Mouse (Mus musculus): ENCODE measurements around the gene Slc47a2.

Slc47a2 gene

GRCm38 (mm10) chr11:61342505-61343420, at the start of gene Slc47a2:
TSS of gene Slc47a2 (minus strand) at chr11:61342860.
- H3K27me3 ChIP-seq (ENCODE audit: control insufficient read depth, insufficient read depth, low read length, poor library complexity, severe bottlenecking) = no peaks in the 10 kb centered on the region
- DNase-seq (ENCODE audit: low read depth, low spot score) = peak; percentile 32
- no peaks in the 10 kb centered on the region for H3K36me3 ChIP-seq (ENCODE audit: control insufficient read depth, insufficient read depth, low read length, poor library complexity, severe bottlenecking)

- Histone ChIP-seq H3K36me3 (ENCODE audit: control insufficient read depth, insufficient read depth, low read length, poor library complexity, severe bottlenecking) (no peaks in the 10 kb centered on the region), H3K27me3 (ENCODE audit: control insufficient read depth, insufficient read depth, low read length, poor library complexity, severe bottlenecking) (no peaks in the 10 kb centered on the region)
- DNase-seq (ENCODE audit: low read depth, low spot score) = no peak
Measured at GRCm38 (mm10) chr11:61388936-61389335, 46.3 kb upstream of the Slc47a2 start.

GRCm38 (mm10) chr11:61388012-61388411, 45.4 kb upstream of the Slc47a2 start:
- no peaks in the 10 kb centered on the region for H3K36me3 ChIP-seq (ENCODE audit: control insufficient read depth, insufficient read depth, low read length, poor library complexity, severe bottlenecking)
- peak; percentile 70 for DNase-seq (ENCODE audit: low read depth, low spot score)
- H3K27me3 ChIP-seq (ENCODE audit: control insufficient read depth, insufficient read depth, low read length, poor library complexity, severe bottlenecking) = no peaks in the 10 kb centered on the region

GRCm38 (mm10) chr11:61387233-61387632, 44.6 kb upstream of the Slc47a2 start:
- DNase-seq (ENCODE audit: low read depth, low spot score) = no peak
- H3K27me3 ChIP-seq (ENCODE audit: control insufficient read depth, insufficient read depth, low read length, poor library complexity, severe bottlenecking) = no peaks in the 10 kb centered on the region
- H3K36me3 ChIP-seq (ENCODE audit: control insufficient read depth, insufficient read depth, low read length, poor library complexity, severe bottlenecking) = no peaks in the 10 kb centered on the region

- Histone ChIP-seq H3K36me3 (ENCODE audit: control insufficient read depth, insufficient read depth, low read length, poor library complexity, severe bottlenecking) (no peaks in the 10 kb centered on the region), H3K27me3 (ENCODE audit: control insufficient read depth, insufficient read depth, low read length, poor library complexity, severe bottlenecking) (no peaks in the 10 kb centered on the region)
- no peak for DNase-seq (ENCODE audit: low read depth, low spot score)
Measured at GRCm38 (mm10) chr11:61385725-61386124, 43.1 kb upstream of the Slc47a2 start.

- DNase-seq (ENCODE audit: low read depth, low spot score) = no peak
- Histone ChIP-seq H3K36me3 (ENCODE audit: control insufficient read depth, insufficient read depth, low read length, poor library complexity, severe bottlenecking) (no peaks in the 10 kb centered on the region), H3K27me3 (ENCODE audit: control insufficient read depth, insufficient read depth, low read length, poor library complexity, severe bottlenecking) (no peaks in the 10 kb centered on the region)
Measured at GRCm38 (mm10) chr11:61381272-61381671, 38.6 kb upstream of the Slc47a2 start.

GRCm38 (mm10) chr11:61378651-61379050, 36.0 kb upstream of the Slc47a2 start:
- DNase-seq (ENCODE audit: low read depth, low spot score) = no peak
- no peaks in the 10 kb centered on the region for H3K36me3 ChIP-seq (ENCODE audit: control insufficient read depth, insufficient read depth, low read length, poor library complexity, severe bottlenecking)
- no peaks in the 10 kb centered on the region for H3K27me3 ChIP-seq (ENCODE audit: control insufficient read depth, insufficient read depth, low read length, poor library complexity, severe bottlenecking)

- Histone ChIP-seq H3K36me3 (ENCODE audit: control insufficient read depth, insufficient read depth, low read length, poor library complexity, severe bottlenecking) (no peaks in the 10 kb centered on the region), H3K27me3 (ENCODE audit: control insufficient read depth, insufficient read depth, low read length, poor library complexity, severe bottlenecking) (no peaks in the 10 kb centered on the region)
- no peak for DNase-seq (ENCODE audit: low read depth, low spot score)
Measured at GRCm38 (mm10) chr11:61377881-61378613, 35.4 kb upstream of the Slc47a2 start, which contains the start of gene Slc47a1. TSS of gene Slc47a1 (minus strand) at chr11:61378345.

- Histone ChIP-seq H3K27me3 (ENCODE audit: control insufficient read depth, insufficient read depth, low read length, poor library complexity, severe bottlenecking) (no peaks in the 10 kb centered on the region), H3K36me3 (ENCODE audit: control insufficient read depth, insufficient read depth, low read length, poor library complexity, severe bottlenecking) (no peaks in the 10 kb centered on the region)
- no peak for DNase-seq (ENCODE audit: low read depth, low spot score)
Measured at GRCm38 (mm10) chr11:61368668-61369067, 26.0 kb upstream of the Slc47a2 start.

- no peaks in the 10 kb centered on the region for H3K36me3 ChIP-seq (ENCODE audit: control insufficient read depth, insufficient read depth, low read length, poor library complexity, severe bottlenecking)
- H3K27me3 ChIP-seq (ENCODE audit: control insufficient read depth, insufficient read depth, low read length, poor library complexity, severe bottlenecking) = no peaks in the 10 kb centered on the region
- DNase-seq (ENCODE audit: low read depth, low spot score) = no peak
Measured at GRCm38 (mm10) chr11:61366517-61367273, 24.0 kb upstream of the Slc47a2 start.

GRCm38 (mm10) chr11:61365938-61366337, 23.3 kb upstream of the Slc47a2 start:
- H3K27me3 ChIP-seq (ENCODE audit: control insufficient read depth, insufficient read depth, low read length, poor library complexity, severe bottlenecking) = no peaks in the 10 kb centered on the region
- no peak for DNase-seq (ENCODE audit: low read depth, low spot score)
- H3K36me3 ChIP-seq (ENCODE audit: control insufficient read depth, insufficient read depth, low read length, poor library complexity, severe bottlenecking) = no peaks in the 10 kb centered on the region

- H3K36me3 ChIP-seq (ENCODE audit: control insufficient read depth, insufficient read depth, low read length, poor library complexity, severe bottlenecking) = no peaks in the 10 kb centered on the region
- DNase-seq (ENCODE audit: low read depth, low spot score) = no peak
- no peaks in the 10 kb centered on the region for H3K27me3 ChIP-seq (ENCODE audit: control insufficient read depth, insufficient read depth, low read length, poor library complexity, severe bottlenecking)
Measured at GRCm38 (mm10) chr11:61364096-61364495, 21.4 kb upstream of the Slc47a2 start.

- no peaks in the 10 kb centered on the region for H3K27me3 ChIP-seq (ENCODE audit: control insufficient read depth, insufficient read depth, low read length, poor library complexity, severe bottlenecking)
- no peak for DNase-seq (ENCODE audit: low read depth, low spot score)
- no peaks in the 10 kb centered on the region for H3K36me3 ChIP-seq (ENCODE audit: control insufficient read depth, insufficient read depth, low read length, poor library complexity, severe bottlenecking)
Measured at GRCm38 (mm10) chr11:61361515-61362190, 19.0 kb upstream of the Slc47a2 start.

GRCm38 (mm10) chr11:61356600-61356999, 13.9 kb upstream of the Slc47a2 start:
- Histone ChIP-seq H3K27me3 (ENCODE audit: control insufficient read depth, insufficient read depth, low read length, poor library complexity, severe bottlenecking) (no peaks in the 10 kb centered on the region), H3K36me3 (ENCODE audit: control insufficient read depth, insufficient read depth, low read length, poor library complexity, severe bottlenecking) (no peaks in the 10 kb centered on the region)
- no peak for DNase-seq (ENCODE audit: low read depth, low spot score)
